Mouse (Mus musculus): ENCODE data around the gene Klhdc8a. TPM values are rescaled to one million over a fixed set of nuclear protein-coding genes. Genes with fewer than 3 reads are reported as not detected.
A peak's percentile ranks its signal among the peaks of the same experiment; 100 is the strongest.

Gene Klhdc8a
- polyA plus RNA-seq (2015; fragmentation: Nextera tagmentation; extraction: Ambion mirVana), result 0.03 and 0.06 TPM in 2 replicates

DNA sequence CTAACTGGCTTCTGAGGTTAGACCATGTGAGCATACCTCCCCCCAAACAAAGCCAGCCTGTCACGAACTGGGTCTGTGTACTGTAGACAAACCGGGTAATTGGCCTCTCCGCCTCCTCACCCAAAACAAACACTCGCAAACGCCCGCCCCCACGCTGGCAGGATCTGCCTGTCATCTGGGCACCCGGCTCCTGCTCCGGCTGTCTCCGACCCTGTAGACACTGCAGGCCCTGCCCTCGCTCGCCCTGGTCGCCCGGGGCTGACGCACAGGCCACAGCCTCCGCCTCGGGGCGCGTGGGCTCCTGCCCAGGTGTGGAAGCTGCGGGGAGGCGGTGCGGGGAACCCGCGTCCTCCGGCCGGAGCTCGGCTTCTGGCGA, at the start of gene Klhdc8a:
Klhdc8a (plus strand) TSS at position 202 of the 376 bp plus-strand sequence.
- peaks cover 83% of the 10 kb centered on the region for H3K27me3 ChIP-seq
- H3K36me3 ChIP-seq, result no peaks in the 10 kb centered on the region
- no peak for DNase-seq
- peaks cover 15% of the 10 kb centered on the region; the same call in 1 of the 2 replicates for H3K4me1 ChIP-seq (replicated peaks)
- H3K4me2 ChIP-seq, result peak within 1 kb of the TSS; percentile 71
- no peak within 1 kb of the TSS for H3K27ac ChIP-seq
- peak; percentile 25; the same call in 1 of the 2 replicates for ATAC-seq (ENCODE audit: low read depth)
- H3K4me3 ChIP-seq (replicated peaks), result peak within 1 kb of the TSS; percentile 55
- no peaks in the 10 kb centered on the region for H3K9me3 ChIP-seq (replicated peaks)
- 3% methylated on average over 28 of the region's 28 CpGs for WGBS (ENCODE audit: insufficient replicate concordance)
- peak within 1 kb of the TSS; percentile 45 for H3K9ac ChIP-seq

DNA sequence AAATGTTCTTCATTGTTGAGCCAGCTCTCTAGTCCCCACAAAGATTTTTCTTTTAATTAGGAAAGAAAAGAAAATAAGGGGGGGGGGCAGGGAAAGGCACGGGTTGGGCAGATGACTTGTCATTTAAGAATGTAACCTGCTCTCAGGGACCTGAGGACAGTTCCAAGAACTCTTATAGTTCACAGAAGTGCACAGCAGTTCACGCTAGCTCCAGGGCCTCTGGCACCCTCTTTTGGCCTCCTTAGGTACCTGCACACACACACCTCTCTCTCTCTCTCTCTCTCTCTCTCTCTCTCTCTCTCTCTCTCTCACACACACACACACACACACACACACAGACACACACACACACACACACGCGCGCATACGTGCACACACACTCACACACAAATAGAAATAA, 44.0 kb upstream of the Klhdc8a start:
- Histone ChIP-seq H3K36me3 (no peaks in the 10 kb centered on the region), H3K4me3 (replicated peaks) (no peak overlapping the region), H3K27me3 (no peaks in the 10 kb centered on the region), H3K27ac (no peak overlapping the region), H3K9ac (no peak overlapping the region), H3K9me3 (replicated peaks) (no peaks in the 10 kb centered on the region), H3K4me2 (no peak overlapping the region), H3K4me1 (replicated peaks) (no peaks in the 10 kb centered on the region)
- no peak for ATAC-seq (ENCODE audit: low read depth)
- 77% methylated on average over 6 of the region's 6 CpGs for WGBS (ENCODE audit: insufficient replicate concordance)
- no peak for DNase-seq

DNA sequence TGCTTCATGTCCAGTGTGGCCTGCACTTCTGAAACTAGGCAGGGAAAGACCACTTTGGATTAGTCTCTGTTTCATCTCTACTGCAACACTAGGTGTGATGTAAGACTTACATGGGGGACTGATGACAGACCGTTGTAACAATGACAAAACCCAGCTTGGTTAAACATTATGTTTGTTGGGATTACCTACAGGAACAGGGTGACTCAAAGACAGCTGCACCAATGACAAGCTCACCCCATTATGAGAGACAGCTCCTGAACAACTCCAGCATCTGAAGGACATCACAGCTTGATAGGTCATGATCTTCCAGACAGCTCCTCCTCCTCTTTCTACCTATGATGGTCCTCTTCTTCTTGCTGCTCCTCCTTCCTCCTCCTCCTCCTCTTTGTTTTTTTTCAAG, 38.1 kb upstream of the Klhdc8a start:
- DNase-seq, result no peak
- H3K9ac ChIP-seq, result no peak overlapping the region
- H3K36me3 ChIP-seq, result no peaks in the 10 kb centered on the region
- no peak for ATAC-seq (ENCODE audit: low read depth)
- H3K27me3 ChIP-seq, result no peaks in the 10 kb centered on the region
- H3K27ac ChIP-seq, result no peak overlapping the region
- H3K9me3 ChIP-seq (replicated peaks), result no peaks in the 10 kb centered on the region
- 60% methylated on average over 1 of the region's 1 CpGs for WGBS (ENCODE audit: insufficient replicate concordance)
- H3K4me1 ChIP-seq (replicated peaks), result peaks cover 17% of the 10 kb centered on the region
- no peak overlapping the region for H3K4me2 ChIP-seq
- H3K4me3 ChIP-seq (replicated peaks), result no peak overlapping the region

DNA sequence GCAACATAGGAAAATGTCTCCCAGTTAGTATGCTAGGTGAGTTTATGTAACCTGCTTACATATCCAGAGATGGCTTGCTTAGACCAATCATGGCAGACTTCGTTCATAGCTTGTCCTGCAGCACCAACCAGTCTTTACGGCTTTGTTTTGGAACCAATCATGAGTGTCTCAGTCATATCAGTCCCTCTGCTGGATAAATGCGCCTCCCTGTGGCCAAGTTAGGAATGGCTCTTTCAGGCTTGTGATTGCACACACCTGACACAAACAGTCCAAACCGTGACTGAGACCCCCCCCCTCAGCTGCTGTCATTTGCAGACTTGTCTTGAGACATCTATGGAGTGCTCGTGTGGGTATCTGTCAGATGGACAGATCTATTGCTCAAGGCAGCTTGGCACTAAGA, 37.4 kb upstream of the Klhdc8a start:
- H3K4me2 ChIP-seq, result no peak overlapping the region
- H3K36me3 ChIP-seq, result no peaks in the 10 kb centered on the region
- no peaks in the 10 kb centered on the region for H3K9me3 ChIP-seq (replicated peaks)
- H3K27me3 ChIP-seq, result no peaks in the 10 kb centered on the region
- WGBS (ENCODE audit: insufficient replicate concordance), result 44% methylated on average over 5 of the region's 5 CpGs
- peaks cover 20% of the 10 kb centered on the region for H3K4me1 ChIP-seq (replicated peaks)
- H3K27ac ChIP-seq, result no peak overlapping the region
- no peak overlapping the region for H3K9ac ChIP-seq
- no peak overlapping the region for H3K4me3 ChIP-seq (replicated peaks)
- DNase-seq, result peak; percentile 26
- ATAC-seq (ENCODE audit: low read depth), result no peak

DNA sequence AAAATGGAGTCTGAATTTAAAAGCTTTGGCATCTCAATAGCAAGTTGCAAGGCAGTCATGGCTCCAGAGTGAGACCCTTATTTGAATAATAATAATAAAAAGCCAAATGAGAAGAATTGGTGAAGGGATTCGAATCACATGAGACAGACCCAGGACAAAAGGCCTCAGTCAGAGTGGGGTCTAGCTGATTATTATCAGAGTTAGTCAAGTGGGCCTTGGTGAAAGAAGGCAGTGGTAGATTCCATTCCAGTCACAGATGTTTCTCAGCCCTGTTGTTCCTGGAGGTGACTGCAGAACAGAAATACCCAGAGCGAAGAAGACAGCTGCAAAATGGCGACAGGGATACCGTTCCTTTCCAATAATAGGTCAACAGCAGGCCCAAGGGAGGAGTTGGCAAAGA, 34.8 kb upstream of the Klhdc8a start:
- Histone ChIP-seq H3K4me2 (no peak overlapping the region), H3K4me1 (replicated peaks) (peaks cover 20% of the 10 kb centered on the region), H3K36me3 (no peaks in the 10 kb centered on the region), H3K9me3 (replicated peaks) (no peaks in the 10 kb centered on the region), H3K27me3 (peaks cover 4% of the 10 kb centered on the region; the same call in 1 of the 2 replicates), H3K4me3 (replicated peaks) (no peak overlapping the region), H3K9ac (no peak overlapping the region), H3K27ac (no peak overlapping the region)
- 89% methylated on average over 4 of the region's 4 CpGs for WGBS (ENCODE audit: insufficient replicate concordance)
- ATAC-seq (ENCODE audit: low read depth) (no peak), DNase-seq (no peak)

DNA sequence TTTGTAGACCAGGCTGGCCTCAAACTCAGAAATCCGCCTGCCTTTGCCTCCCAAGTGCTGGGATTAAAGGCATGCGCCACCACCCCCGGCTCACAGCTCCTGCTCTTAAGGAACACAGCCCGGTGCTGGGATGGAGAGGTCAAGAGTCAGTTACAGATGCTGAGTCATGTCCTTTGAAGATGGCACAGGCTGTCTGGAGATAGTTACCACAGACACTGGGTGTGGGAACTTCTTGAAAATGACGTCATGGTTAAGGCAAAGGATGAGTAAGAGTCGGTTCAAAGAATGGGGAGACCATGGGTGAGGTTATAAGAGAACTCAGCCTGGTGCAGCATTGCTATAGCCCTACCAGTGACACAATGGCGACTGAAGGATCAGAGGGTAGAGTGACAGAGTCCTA, 33.8 kb upstream of the Klhdc8a start:
- H3K36me3 ChIP-seq, result no peaks in the 10 kb centered on the region
- ATAC-seq (ENCODE audit: low read depth) (peak; percentile 97), DNase-seq (peak; percentile 59)
- no peak overlapping the region; the same call in 1 of the 2 replicates for H3K9ac ChIP-seq
- H3K27ac ChIP-seq, result no peak overlapping the region
- no peaks in the 10 kb centered on the region for H3K9me3 ChIP-seq (replicated peaks)
- peak overlapping the region; percentile 42 for H3K4me2 ChIP-seq
- no peak overlapping the region for H3K4me3 ChIP-seq (replicated peaks)
- H3K27me3 ChIP-seq, result peaks cover 4% of the 10 kb centered on the region; the same call in 1 of the 2 replicates
- 29% methylated on average over 7 of the region's 7 CpGs for WGBS (ENCODE audit: insufficient replicate concordance)
- H3K4me1 ChIP-seq (replicated peaks), result peaks cover 20% of the 10 kb centered on the region

DNA sequence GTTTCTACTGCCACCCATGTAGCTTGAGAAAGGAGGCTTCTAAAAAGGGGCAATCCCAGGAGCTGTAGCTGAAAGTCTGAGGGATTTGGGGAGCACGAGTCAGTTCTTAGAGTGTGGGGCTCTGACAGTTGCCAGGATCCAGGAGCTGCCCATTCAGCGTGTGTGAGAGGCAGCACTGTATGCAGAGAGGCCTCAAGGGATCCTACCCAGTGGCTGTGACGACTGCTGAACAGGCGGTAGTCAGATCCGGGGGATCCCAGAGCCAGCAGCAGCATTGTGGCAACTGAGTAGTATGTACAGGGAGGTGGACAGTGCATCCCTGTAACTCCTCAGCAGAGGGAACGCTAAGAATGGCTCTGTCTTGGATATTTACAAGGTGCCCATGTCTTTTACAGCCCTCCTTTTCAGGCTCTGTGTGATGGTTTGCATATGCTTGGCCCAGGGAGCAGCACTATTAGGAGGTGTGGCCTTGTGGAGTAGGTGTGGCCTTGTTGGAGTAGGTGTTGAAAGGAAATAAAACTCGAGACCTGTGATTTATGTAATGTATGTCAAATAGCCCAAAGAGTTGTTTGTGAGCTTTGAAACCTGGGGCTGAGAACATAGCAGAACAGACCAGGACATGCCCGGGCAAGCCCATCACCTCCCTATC, 33.1 kb upstream of the Klhdc8a start:
- peaks cover 20% of the 10 kb centered on the region for H3K4me1 ChIP-seq (replicated peaks)
- peak overlapping the region; percentile 29 for H3K9ac ChIP-seq
- H3K4me2 ChIP-seq, result peak overlapping the region; percentile 42; the same call in 1 of the 2 replicates
- WGBS (ENCODE audit: insufficient replicate concordance), result 64% methylated on average over 8 of the region's 8 CpGs
- ATAC-seq (ENCODE audit: low read depth) (no peak), DNase-seq (no peak)
- H3K4me3 ChIP-seq (replicated peaks), result no peak overlapping the region
- H3K27ac ChIP-seq, result peak overlapping the region; percentile 47
- H3K27me3 ChIP-seq, result peaks cover 4% of the 10 kb centered on the region; the same call in 1 of the 2 replicates
- no peaks in the 10 kb centered on the region for H3K9me3 ChIP-seq (replicated peaks)
- H3K36me3 ChIP-seq, result no peaks in the 10 kb centered on the region

DNA sequence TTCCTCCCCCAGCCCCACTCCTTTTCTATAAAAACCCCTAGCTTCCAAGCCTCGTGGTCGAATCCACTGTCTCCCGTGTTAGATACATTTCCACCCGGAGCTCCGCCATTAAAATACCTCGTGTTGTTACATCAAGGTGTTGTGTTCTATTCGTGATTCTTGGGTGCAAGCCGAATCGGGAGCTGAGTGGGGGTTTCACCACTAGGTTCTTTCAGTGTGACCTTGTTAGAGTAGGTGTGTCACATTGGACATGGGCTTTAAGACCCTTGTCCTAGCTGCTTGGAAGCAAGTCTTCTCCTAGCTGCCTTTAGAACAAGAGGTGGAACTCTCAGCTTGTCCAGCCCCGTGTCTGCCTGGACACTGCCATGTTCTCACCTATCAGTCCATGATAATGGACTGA, 32.5 kb upstream of the Klhdc8a start:
- 74% methylated on average over 10 of the region's 10 CpGs for WGBS (ENCODE audit: insufficient replicate concordance)
- ATAC-seq (ENCODE audit: low read depth), result no peak

DNA sequence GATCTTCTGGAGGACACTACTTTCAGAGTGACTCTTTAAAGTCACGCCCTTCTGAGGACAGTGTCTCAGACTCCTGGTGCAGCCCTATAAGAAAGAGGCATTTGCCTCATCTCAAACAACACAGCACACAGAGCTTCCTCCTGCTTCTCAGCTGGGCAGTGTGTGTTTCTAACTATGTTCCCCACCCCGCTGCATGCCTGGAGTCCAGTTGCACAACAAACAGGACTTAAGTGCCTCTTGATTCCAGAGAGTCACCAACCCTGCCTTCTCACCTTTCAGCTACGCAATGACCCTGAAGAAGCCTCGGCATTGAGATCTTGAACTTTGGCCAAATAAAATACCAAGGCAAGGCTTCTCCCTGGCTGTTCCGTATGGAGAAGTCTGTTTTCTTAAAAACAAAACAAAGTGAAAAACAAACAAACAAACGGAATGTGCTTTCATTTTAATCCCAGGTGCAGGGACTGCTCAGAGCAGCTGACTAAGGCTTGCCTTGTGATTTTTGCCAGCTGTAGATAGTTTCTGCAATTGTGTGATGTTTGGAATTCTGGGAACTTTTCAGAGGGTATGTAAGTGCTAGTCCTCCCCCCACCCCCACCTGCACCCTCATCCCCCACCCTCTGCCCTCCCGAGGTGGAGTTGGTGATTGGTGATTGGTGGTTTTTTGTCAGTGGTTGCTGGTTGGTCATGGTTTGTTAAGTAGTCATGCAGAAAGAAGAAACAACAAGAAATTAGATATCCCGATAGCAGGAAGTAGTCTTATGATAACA, 31.5 kb upstream of the Klhdc8a start:
- H3K9me3 ChIP-seq (replicated peaks), result no peaks in the 10 kb centered on the region
- 44% methylated on average over 8 of the region's 8 CpGs for WGBS (ENCODE audit: insufficient replicate concordance)
- H3K27ac ChIP-seq, result no peak overlapping the region
- no peak for DNase-seq
- H3K4me2 ChIP-seq, result no peak overlapping the region
- H3K9ac ChIP-seq, result no peak overlapping the region
- no peaks in the 10 kb centered on the region for H3K36me3 ChIP-seq
- H3K27me3 ChIP-seq, result peaks cover 4% of the 10 kb centered on the region; the same call in 1 of the 2 replicates
- peaks cover 22% of the 10 kb centered on the region for H3K4me1 ChIP-seq (replicated peaks)
- ATAC-seq (ENCODE audit: low read depth), result no peak
- H3K4me3 ChIP-seq (replicated peaks), result no peak overlapping the region

More for the DNA sequence above, 32.5 kb upstream of the Klhdc8a start:
- no peak for DNase-seq
- H3K9me3 ChIP-seq (replicated peaks), result no peaks in the 10 kb centered on the region
- peaks cover 4% of the 10 kb centered on the region; the same call in 1 of the 2 replicates for H3K27me3 ChIP-seq
- no peak overlapping the region for H3K9ac ChIP-seq
- H3K4me1 ChIP-seq (replicated peaks), result peaks cover 20% of the 10 kb centered on the region
- no peak overlapping the region for H3K4me2 ChIP-seq
- H3K36me3 ChIP-seq, result no peaks in the 10 kb centered on the region
- no peak overlapping the region for H3K27ac ChIP-seq
- no peak overlapping the region for H3K4me3 ChIP-seq (replicated peaks)

DNA sequence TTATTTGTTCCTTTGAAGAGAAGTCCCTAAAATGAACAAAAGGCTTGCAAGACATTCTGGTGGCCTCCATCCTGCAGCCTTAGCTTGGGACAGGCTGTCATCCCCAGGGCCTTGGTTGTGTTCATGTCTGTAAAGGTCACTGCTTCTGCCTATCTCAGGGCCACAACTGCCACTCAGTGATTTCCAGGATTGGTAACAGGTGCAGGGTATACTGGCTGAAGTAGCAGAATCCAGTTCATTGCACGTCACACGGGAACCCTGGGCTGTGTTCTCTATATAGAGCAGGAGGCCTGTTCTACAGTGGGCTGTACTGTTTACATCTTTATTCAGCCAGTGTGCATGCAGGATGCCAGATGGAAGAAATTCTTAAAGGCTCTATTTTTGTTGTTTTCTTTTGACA, 30.5 kb upstream of the Klhdc8a start:
- no peak overlapping the region for H3K4me3 ChIP-seq (replicated peaks)
- 68% methylated on average over 2 of the region's 2 CpGs for WGBS (ENCODE audit: insufficient replicate concordance)
- H3K27me3 ChIP-seq, result peaks cover 4% of the 10 kb centered on the region; the same call in 1 of the 2 replicates
- no peak overlapping the region for H3K4me2 ChIP-seq
- peaks cover 23% of the 10 kb centered on the region for H3K4me1 ChIP-seq (replicated peaks)
- no peaks in the 10 kb centered on the region for H3K9me3 ChIP-seq (replicated peaks)
- DNase-seq, result no peak
- ATAC-seq (ENCODE audit: low read depth), result no peak
- H3K27ac ChIP-seq, result no peak overlapping the region
- no peaks in the 10 kb centered on the region for H3K36me3 ChIP-seq
- no peak overlapping the region for H3K9ac ChIP-seq

DNA sequence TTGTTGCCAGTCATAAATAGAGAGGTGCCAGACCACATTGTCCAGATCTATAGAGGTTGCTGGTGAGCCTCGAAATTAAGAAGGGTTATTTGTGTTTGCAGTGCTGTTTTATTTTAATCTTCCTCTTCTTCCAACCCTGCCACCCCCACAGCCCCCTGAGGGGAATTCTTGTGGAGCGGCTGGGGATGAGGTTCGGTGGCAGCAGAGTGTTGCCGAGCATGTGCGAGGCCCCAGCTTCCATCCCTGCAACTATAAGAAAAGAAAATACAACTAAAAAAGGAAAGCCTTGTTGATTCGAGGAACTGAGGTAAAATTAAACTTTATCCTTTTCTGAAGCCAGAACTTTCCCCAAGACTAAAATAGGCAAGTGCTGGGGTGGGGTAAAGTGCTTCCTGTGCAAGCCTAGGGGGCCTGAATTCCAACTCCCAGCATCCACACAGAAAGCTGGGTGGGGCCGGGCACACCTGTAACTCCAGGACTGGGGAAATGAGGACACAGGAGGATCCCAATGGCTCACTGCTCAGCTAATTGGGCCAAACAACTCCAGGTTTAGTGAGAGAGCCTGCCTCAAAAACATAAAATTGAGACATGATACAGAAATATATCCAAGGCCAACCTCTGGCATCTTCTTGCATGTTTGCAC, 29.9 kb upstream of the Klhdc8a start:
- Histone ChIP-seq H3K4me2 (no peak overlapping the region), H3K4me1 (replicated peaks) (peaks cover 23% of the 10 kb centered on the region), H3K9ac (no peak overlapping the region), H3K36me3 (no peaks in the 10 kb centered on the region), H3K4me3 (replicated peaks) (no peak overlapping the region), H3K27me3 (peaks cover 4% of the 10 kb centered on the region; the same call in 1 of the 2 replicates), H3K9me3 (replicated peaks) (no peaks in the 10 kb centered on the region), H3K27ac (no peak overlapping the region)
- ATAC-seq (ENCODE audit: low read depth) (no peak), DNase-seq (no peak)
- WGBS (ENCODE audit: insufficient replicate concordance), result 66% methylated on average over 7 of the region's 7 CpGs

Data from liver, embryonic 13.5 days (tissue).